Mouse (Mus musculus) heart, embryonic 14.5 days (tissue): ENCODE results near the gene Arhgap6. TPM values are rescaled to one million over a fixed set of nuclear protein-coding genes. Genes with fewer than 3 reads are reported as not detected.

ENCODE experiments used
- ATAC-seq: fragments of 200-750 bp; cut with Nextera tagmentation; 2 replicates; pipeline ENCODE4 v1.8.0; 2017; ENCODE audit warnings: low read depth, moderate TSS enrichment; ENCODE audit not compliant: insufficient number of reproducible peaks, insufficient read depth, low FRiP score
- H3K27ac ChIP-seq, 2 experiments: fragments of 200-500 bp in 1 of 2; fragments of 300-500 bp in 1 of 2; sonication (generic) in 1 of 2; replicated peaks in 1 of 2; 2 replicates each; pipeline ENCODE4 v1.5.1; 2012 to 2014; ENCODE audit warnings: low read depth in 2 of 2, low read length in 2 of 2, control low read depth in 1 of 2, mild to moderate bottlenecking in 1 of 2, mixed read lengths in 1 of 2; ENCODE audit not compliant: control insufficient read depth in 1 of 2, insufficient read depth in 1 of 2
- H3K27me3 ChIP-seq: fragments of 300-500 bp; sonication (generic); 2 replicates; pipeline ENCODE4 v1.6.1; 2014; ENCODE audit warnings: mild to moderate bottlenecking, low read length, control low read depth; ENCODE audit not compliant: control insufficient read depth, insufficient read depth
- H3K36me3 ChIP-seq: fragments of 300-500 bp; sonication (generic); 2 replicates; pipeline ENCODE4 v1.6.1; 2014; ENCODE audit warnings: mild to moderate bottlenecking, control low read depth, low read length, mixed read lengths; ENCODE audit not compliant: control insufficient read depth, insufficient read depth
- H3K4me1 ChIP-seq, 2 experiments: fragments of 200-500 bp in 1 of 2; fragments of 300-500 bp in 1 of 2; sonication (generic) in 1 of 2; 2 replicates each; pipeline ENCODE4 v1.6.1; 2012 to 2014; ENCODE audit warnings: low read length in 2 of 2, control low read depth in 1 of 2, mixed read lengths in 1 of 2; ENCODE audit not compliant: control insufficient read depth in 2 of 2, insufficient read depth in 2 of 2
- H3K4me2 ChIP-seq: fragments of 300-500 bp; sonication (generic); 2 replicates; pipeline ENCODE4 v1.6.1; 2014; ENCODE audit warnings: mild to moderate bottlenecking, low read length
- H3K4me3 ChIP-seq, 2 experiments: fragments of 200-500 bp in 1 of 2; fragments of 300-500 bp in 1 of 2; sonication (generic) in 1 of 2; 2 replicates each; pipeline ENCODE4 v1.5.1; 2012 to 2014; ENCODE audit warnings: low read length in 2 of 2, mild to moderate bottlenecking in 2 of 2, control low read depth in 1 of 2, low read depth in 1 of 2, moderate library complexity in 1 of 2; ENCODE audit not compliant: control insufficient read depth in 1 of 2, insufficient read depth in 1 of 2
- H3K9ac ChIP-seq: fragments of 300-500 bp; sonication (generic); 2 replicates; pipeline ENCODE4 v1.6.1; 2014; ENCODE audit warnings: mild to moderate bottlenecking, low read length
- H3K9me3 ChIP-seq: fragments of 300-500 bp; sonication (generic); 2 replicates; pipeline ENCODE4 v1.6.1; 2016; ENCODE audit warnings: low read length, control low read depth; ENCODE audit not compliant: control insufficient read depth
- WGBS: fragments of 180-500 bp; shearing (Covaris S2); extraction: QIAGEN DNeasy Blood & Tissue Kit; methylation state at CpG from one replicate; pipeline ENCODE4 v1.1.7; 2014; 5-methylcytosine and 5-hydroxymethylcytosine counted together
- polyA plus RNA-seq: library from polyadenylated mRNA; unstranded; fragments of >200 nt; fragmentation: Nextera tagmentation; extraction: Ambion mirVana; gene quantifications from 2 replicates; pipeline ENCODE4 v1.2.1, GENCODE M21; 2014

Gene Arhgap6
- polyA plus RNA-seq, 1 experiment from 2014 or later: 7.2 TPM

DNA sequence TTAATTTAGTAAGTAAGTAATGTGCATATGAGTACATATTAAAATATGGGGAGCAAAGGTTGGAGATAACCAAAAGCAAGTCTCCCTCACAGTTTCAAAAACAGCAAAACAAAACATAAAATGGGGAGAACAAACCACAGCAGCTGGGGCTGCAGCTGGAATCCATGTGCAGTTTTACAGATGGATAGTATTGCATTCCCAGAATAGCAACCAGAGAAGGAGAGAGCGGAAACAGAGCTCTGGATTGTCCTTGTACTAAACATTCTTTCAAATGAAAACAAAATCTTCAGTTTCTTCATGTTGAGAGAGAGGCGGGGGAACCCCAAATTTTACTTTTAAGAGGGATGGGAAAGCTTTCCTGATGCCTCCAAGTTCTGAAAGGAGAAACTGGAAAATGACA lies 467.3 kb downstream of the Arhgap6 start:
- ATAC-seq: no peak
- peak overlapping the region in 1 of 2 experiments; percentile 53; a peak in 2 of 4 replicates for H3K27ac ChIP-seq
- H3K4me1 ChIP-seq: no peaks in the 10 kb centered on the region; a peak in 1 of 4 replicates
- H3K4me2 ChIP-seq: peak overlapping the region; percentile 23; the same call in 1 of the 2 replicates
- H3K9me3 ChIP-seq: no peaks in the 10 kb centered on the region
- H3K4me3 ChIP-seq: no peak overlapping the region
- H3K27me3 ChIP-seq: no peaks in the 10 kb centered on the region
- H3K9ac ChIP-seq: no peak overlapping the region
- 51% methylated on average over 2 of the region's 2 CpGs for WGBS
- H3K36me3 ChIP-seq: no peaks in the 10 kb centered on the region

DNA sequence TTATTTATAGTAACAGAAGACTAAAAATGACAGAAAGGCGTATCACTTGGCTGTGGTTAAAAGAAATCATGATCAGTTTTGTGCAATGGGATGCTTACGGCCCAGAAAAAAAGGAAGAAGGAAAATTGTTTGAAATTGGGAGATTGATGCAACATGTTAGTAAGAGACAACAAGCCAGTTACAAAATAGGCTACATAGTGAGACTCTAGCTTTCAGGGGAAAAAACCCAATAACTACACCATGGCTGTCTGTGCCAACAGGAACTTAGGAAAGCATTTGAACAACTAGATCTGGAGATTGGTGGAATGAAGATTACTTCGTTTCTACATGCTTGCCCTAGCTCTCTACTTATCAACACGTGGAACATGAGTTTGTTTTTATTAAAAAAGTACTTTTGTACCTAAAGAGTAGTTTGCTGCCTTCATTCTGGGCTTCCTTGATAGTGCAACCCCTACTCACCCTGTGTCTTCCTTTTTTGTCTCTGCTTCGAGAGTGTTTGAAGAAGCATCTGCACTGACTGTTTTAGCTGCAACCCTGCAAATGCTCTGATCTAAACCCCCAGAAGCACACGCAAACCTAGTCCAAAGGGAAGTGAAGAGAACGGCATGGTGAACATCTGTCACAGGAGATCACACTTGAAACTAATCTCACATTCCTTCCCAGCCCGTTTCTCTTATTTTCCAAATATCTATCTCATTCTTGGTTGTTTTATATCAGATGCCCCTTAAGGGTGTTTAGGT lies 468.7 kb downstream of the Arhgap6 start:
- H3K9ac ChIP-seq: no peak overlapping the region
- no peak overlapping the region for H3K4me3 ChIP-seq
- H3K4me1 ChIP-seq: no peaks in the 10 kb centered on the region; a peak in 1 of 4 replicates
- 61% methylated on average over 8 of the region's 8 CpGs for WGBS
- no peaks in the 10 kb centered on the region for H3K36me3 ChIP-seq
- ATAC-seq: no peak
- H3K4me2 ChIP-seq: no peak overlapping the region
- no peaks in the 10 kb centered on the region for H3K27me3 ChIP-seq
- no peaks in the 10 kb centered on the region for H3K9me3 ChIP-seq
- no peak overlapping the region for H3K27ac ChIP-seq

DNA sequence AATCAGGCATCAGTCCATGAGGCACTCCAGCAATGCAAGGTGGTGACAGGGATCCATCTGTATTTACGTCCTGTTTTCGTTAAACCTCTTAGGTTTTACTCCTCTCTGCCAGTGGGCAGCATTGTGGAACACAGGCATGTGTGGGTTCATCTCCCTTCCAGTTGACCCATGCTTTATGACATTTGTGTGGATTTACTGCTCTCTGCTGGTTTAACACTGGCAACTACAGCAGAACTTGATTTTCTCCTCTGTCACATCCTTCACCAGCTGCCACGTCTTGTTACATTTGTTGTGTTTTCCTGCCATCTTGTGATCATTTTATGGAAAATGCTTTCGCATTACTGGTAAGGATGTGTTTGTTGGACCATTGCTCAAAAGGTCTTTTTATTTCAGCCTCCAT lies 504.7 kb downstream of the Arhgap6 start:
- WGBS: 57% methylated on average over 4 of the region's 4 CpGs
- no peak overlapping the region for H3K4me3 ChIP-seq
- no peak overlapping the region for H3K27ac ChIP-seq
- no peaks in the 10 kb centered on the region for H3K9me3 ChIP-seq
- H3K36me3 ChIP-seq: 0 out of 2 replicates have a peak, but pooled peaks cover 3% of the 10 kb centered on the region
- ATAC-seq: no peak
- peaks cover 0 to 3% of the 10 kb centered on the region in 2 experiments; a peak in 1 of 4 replicates for H3K4me1 ChIP-seq
- H3K9ac ChIP-seq: no peak overlapping the region
- no peaks in the 10 kb centered on the region for H3K27me3 ChIP-seq
- no peak overlapping the region for H3K4me2 ChIP-seq

DNA sequence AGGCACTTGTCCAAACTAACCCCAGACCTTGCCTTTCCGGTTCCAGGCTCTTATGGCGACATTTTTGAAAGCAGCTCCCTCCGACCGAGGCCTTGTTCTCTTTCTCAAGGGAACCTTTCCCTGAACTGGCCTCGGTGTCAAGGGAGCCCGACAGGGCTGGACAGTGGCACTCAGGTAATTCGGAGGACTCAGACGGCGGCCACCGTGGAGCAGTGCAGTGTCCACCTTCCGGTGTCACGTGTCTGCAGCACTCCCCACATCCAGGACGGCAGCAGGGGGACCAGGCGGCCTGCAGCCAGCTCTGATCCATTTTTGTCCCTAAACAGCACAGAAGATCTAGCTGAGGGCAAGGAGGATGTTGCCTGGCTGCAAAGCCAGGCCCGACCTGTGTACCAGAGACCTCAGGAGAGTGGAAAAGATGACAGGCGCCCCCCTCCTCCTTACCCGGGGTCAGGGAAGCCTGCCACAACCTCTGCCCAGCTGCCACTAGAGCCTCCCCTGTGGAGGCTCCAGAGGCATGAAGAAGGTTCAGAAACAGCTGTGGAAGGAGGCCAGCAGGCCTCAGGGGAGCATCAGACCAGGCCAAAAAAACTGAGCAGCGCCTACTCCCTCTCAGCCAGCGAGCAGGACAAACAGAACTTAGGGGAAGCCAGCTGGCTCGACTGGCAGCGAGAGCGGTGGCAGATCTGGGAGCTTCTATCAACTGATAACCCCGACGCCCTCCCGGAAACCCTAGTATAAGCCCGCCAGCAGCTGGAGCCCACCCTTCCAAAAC lies 507.6 kb downstream of the Arhgap6 start:
- WGBS: 47% methylated on average over 26 of the region's 26 CpGs
- H3K4me1 ChIP-seq: peaks cover 0 to 3% of the 10 kb centered on the region in 2 experiments; a peak in 1 of 4 replicates
- H3K4me2 ChIP-seq: no peak overlapping the region
- no peaks in the 10 kb centered on the region for H3K27me3 ChIP-seq
- no peaks in the 10 kb centered on the region for H3K9me3 ChIP-seq
- H3K27ac ChIP-seq: no peak overlapping the region
- H3K9ac ChIP-seq: no peak overlapping the region
- no peak for ATAC-seq
- H3K36me3 ChIP-seq: 0 out of 2 replicates have a peak, but pooled peaks cover 3% of the 10 kb centered on the region
- H3K4me3 ChIP-seq: no peak overlapping the region

DNA sequence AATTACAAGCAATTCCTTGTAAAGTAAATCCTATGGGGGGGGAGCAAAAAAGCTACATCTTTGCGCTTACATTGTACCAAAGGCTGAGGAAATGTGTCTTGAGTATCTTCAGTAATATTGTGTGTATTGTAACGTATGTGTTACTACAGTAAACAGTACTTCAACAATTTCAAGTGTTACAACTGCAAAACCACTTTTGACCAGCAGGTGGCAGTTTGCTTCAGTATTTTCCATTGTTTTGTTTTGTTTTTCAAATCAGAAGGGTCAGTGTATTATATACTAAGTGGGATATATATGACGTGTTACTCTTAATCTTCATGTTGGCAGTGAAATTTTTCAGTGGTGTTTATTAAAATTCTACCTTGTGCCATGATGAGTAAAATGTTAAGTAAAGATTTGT lies 509.0 kb downstream of the Arhgap6 start:
- Histone ChIP-seq H3K9ac (no peak overlapping the region), H3K4me3 (no peak overlapping the region), H3K27me3 (no peaks in the 10 kb centered on the region), H3K36me3 (0 out of 2 replicates have a peak, but pooled peaks cover 3% of the 10 kb centered on the region), H3K27ac (no peak overlapping the region), H3K4me1 (peaks cover 0 to 3% of the 10 kb centered on the region in 2 experiments; a peak in 1 of 4 replicates), H3K4me2 (no peak overlapping the region), H3K9me3 (no peaks in the 10 kb centered on the region)
- no peak for ATAC-seq
- 51% methylated on average over 3 of the region's 3 CpGs for WGBS

DNA sequence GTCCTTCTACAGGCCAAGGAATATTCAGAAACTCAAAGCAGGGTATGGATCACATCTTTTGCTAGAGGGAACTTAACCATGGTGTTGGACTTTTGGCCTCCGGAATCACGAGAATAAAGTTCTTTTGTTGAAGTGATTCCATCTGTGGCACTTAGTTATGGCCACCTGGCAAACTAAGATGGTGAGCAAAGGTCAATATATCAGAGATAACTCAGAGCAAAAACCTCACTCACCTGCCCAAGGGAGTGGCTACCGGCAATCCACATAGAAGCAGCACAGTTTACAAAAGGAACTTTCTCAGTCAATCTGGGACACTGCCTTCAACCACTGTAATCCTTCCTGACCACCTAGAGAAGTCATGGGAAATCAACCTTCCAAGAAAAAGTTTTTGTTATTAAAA lies 513.7 kb downstream of the Arhgap6 start:
- Histone ChIP-seq H3K4me3 (no peak overlapping the region), H3K27ac (no peak overlapping the region), H3K9me3 (no peaks in the 10 kb centered on the region), H3K4me1 (no peaks in the 10 kb centered on the region), H3K9ac (no peak overlapping the region), H3K36me3 (peaks cover 22% of the 10 kb centered on the region), H3K27me3 (no peaks in the 10 kb centered on the region), H3K4me2 (no peak overlapping the region)
- WGBS: 85% methylated on average over 3 of the region's 3 CpGs
- no peak for ATAC-seq

DNA sequence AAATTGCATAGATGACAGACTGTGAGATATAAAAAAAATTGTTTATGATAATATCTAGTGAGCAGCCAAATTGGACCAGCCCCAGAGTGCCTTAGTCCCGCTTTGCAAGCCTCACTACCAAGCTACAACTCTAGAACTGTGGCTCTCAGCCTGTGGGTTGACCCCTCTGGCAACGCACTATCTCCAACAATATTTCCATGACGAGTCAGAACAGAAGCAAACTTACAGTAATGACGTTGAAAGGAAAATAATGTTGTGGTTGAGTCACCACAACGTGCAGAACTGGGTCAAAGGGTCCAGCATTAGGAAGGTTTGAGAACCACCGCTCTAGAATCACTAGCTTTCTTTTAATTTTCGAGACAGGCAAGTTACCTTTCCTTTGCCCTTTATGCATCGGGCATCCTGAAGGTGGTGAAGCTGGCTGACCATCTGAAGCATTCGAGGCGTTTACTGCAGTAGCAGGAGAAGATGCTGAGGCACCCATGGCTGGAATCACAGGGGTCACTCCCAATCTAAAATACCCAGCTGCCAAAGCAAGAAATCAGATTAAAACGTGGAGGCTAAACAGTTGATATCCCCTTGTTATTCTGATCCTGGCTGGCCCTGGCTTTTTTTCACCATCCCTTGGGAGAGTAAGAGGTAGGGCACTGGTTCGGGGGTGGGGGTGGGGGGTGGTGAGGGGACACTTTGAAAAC lies 524.3 kb downstream of the Arhgap6 start:
- Histone ChIP-seq H3K4me2 (peak overlapping the region; percentile 58), H3K36me3 (peaks cover 23% of the 10 kb centered on the region), H3K27me3 (no peaks in the 10 kb centered on the region), H3K4me3 (peak overlapping the region; percentile 58 to 76), H3K9me3 (no peaks in the 10 kb centered on the region), H3K9ac (peak overlapping the region; percentile 84), H3K4me1 (peaks cover 0 to 4% of the 10 kb centered on the region in 2 experiments; a peak in 1 of 4 replicates), H3K27ac (peak overlapping the region in 1 of 2 experiments; percentile 88; a peak in 1 of 4 replicates)
- 43% methylated on average over 12 of the region's 12 CpGs for WGBS
- ATAC-seq: no peak
